Mouse (Mus musculus) liver (tissue): ENCODE results near the gene Umodl1.

Experiments used
- DNase-seq: peaks from one replicate; pipeline ENCODE4 v3.0.0-alpha.2; 2020; ENCODE audit warnings: mixed read lengths

Umodl1 gene

GRCm38 (mm10) chr17:31040421-31040820, 86.0 kb downstream of the Umodl1 start:
- no peak for DNase-seq

GRCm38 (mm10) chr17:31042751-31043150, 88.3 kb downstream of the Umodl1 start:
- DNase-seq = no peak

- peak; percentile 74 for DNase-seq
Measured at GRCm38 (mm10) chr17:31057151-31057890, 102.9 kb downstream of the Umodl1 start, which contains the start of gene Abcg1. Gene Abcg1 (plus strand): TSS chr17:31057675.

GRCm38 (mm10) chr17:31057891-31058744, 103.7 kb downstream of the Umodl1 start:
- DNase-seq = no peak

GRCm38 (mm10) chr17:31058745-31059085, 104.3 kb downstream of the Umodl1 start:
- DNase-seq = peak; percentile 45

- DNase-seq = peak; percentile 3
Measured at GRCm38 (mm10) chr17:31060196-31060587, 105.8 kb downstream of the Umodl1 start.
